Mouse (Mus musculus) thymus, postnatal 0 days (tissue): ENCODE measurements around the gene Slc9a9. TPM values are rescaled to one million over a fixed set of nuclear protein-coding genes. Genes with fewer than 3 reads are reported as not detected.
A peak's percentile ranks its signal among the peaks of the same experiment; 100 is the strongest.

Experiments
- DNase-seq: peaks from one replicate; pipeline ENCODE4 v3.0.0-alpha.2; 2015; ENCODE audit warnings: low spot score
- polyA plus RNA-seq: library from polyadenylated mRNA; unstranded; fragments of >200 nt; fragmentation: Nextera tagmentation; extraction: Ambion mirVana; gene quantifications from 2 replicates; pipeline ENCODE4 v1.2.1, GENCODE M21; 2015

Gene Slc9a9
- polyA plus RNA-seq, 1 experiment from 2014 or later = 40.5 TPM

GRCm38 (mm10) chr9:95072450-95072955 is 402.8 kb downstream of the Slc9a9 start:
- peak; percentile 51 for DNase-seq

- no peak for DNase-seq
These were observed 404.0 kb downstream of the Slc9a9 start for GRCm38 (mm10) chr9:95073691-95074090.

- no peak for DNase-seq
These were observed 406.1 kb downstream of the Slc9a9 start for GRCm38 (mm10) chr9:95075856-95076255.

- DNase-seq = no peak
These were observed 408.2 kb downstream of the Slc9a9 start for GRCm38 (mm10) chr9:95077938-95078337.

GRCm38 (mm10) chr9:95078626-95079025 is 408.9 kb downstream of the Slc9a9 start:
- no peak for DNase-seq

GRCm38 (mm10) chr9:95079951-95080350 is 410.2 kb downstream of the Slc9a9 start:
- no peak for DNase-seq

GRCm38 (mm10) chr9:95086109-95086821 is 416.6 kb downstream of the Slc9a9 start:
- DNase-seq = no peak

GRCm38 (mm10) chr9:95088221-95088620 is 418.5 kb downstream of the Slc9a9 start:
- DNase-seq = no peak

- DNase-seq = no peak
These were observed 419.3 kb downstream of the Slc9a9 start for GRCm38 (mm10) chr9:95089050-95089449.

GRCm38 (mm10) chr9:95096486-95096885 is 426.8 kb downstream of the Slc9a9 start:
- DNase-seq = no peak

GRCm38 (mm10) chr9:95105768-95106167 is 436.1 kb downstream of the Slc9a9 start:
- DNase-seq = no peak

- DNase-seq = no peak
These were observed 440.1 kb downstream of the Slc9a9 start for GRCm38 (mm10) chr9:95109799-95110198.

- DNase-seq = no peak
These were observed 441.1 kb downstream of the Slc9a9 start for GRCm38 (mm10) chr9:95110768-95111167.

- DNase-seq = no peak
These were observed 442.0 kb downstream of the Slc9a9 start for GRCm38 (mm10) chr9:95111732-95112131.

GRCm38 (mm10) chr9:95113157-95114135 is 443.7 kb downstream of the Slc9a9 start:
- DNase-seq = peak; percentile 55

- peak; percentile 35 for DNase-seq
These were observed 450.4 kb downstream of the Slc9a9 start for GRCm38 (mm10) chr9:95120062-95120461.

- peak; percentile 57 for DNase-seq
These were observed 451.6 kb downstream of the Slc9a9 start for GRCm38 (mm10) chr9:95121151-95121835.

GRCm38 (mm10) chr9:95125683-95126082 is 456.0 kb downstream of the Slc9a9 start:
- DNase-seq = no peak

GRCm38 (mm10) chr9:95127774-95128173 is 458.1 kb downstream of the Slc9a9 start:
- no peak for DNase-seq

GRCm38 (mm10) chr9:95149206-95149729 is 479.6 kb downstream of the Slc9a9 start:
- DNase-seq = no peak

GRCm38 (mm10) chr9:95150096-95150495 is 480.4 kb downstream of the Slc9a9 start:
- no peak for DNase-seq
